Mouse (Mus musculus): ENCODE measurements around the gene Rnaseh2c. TPM values are rescaled to one million over a fixed set of nuclear protein-coding genes. Genes with fewer than 3 reads are reported as not detected.

The Rnaseh2c gene
- total RNA-seq, 1 experiment: 99.5 TPM

DNA sequence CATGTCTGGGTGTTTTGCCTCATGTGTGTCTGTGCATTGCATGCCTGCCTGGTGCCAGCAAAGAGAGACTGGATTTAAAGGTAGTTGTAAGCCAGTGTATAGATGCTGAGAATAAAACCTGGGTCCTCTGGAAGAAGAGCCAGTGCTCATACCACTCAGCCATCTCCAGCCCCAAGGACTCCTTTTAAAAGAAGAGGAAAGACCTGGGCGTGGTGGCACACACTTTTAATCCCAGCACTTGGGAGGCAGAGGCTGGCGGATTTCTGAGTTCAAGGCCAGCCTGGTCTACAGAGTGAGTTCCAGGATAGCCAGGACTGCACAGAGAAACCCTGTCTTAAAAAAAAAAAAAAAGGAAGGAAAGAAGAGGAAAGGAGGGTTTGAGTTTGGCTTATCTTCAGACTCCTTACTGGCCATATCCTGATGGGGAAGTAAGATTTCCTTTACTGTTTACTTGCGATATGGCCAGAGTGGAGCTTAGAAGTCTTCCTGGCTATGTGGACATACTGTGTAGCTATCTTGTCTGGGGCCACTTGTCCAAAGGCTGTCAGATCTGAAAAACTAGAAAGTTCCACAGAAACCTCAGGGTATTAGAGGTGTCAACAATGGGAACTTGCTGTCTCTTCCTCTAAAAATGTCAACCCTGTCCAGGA, 11.2 kb downstream of the Rnaseh2c start:
- no peak for TF ChIP-seq ZNF384 (IDR thresholded peaks at IDR 0.05; ENCODE audit: low read depth, low read length)
- no peak for TF ChIP-seq CHD2 (IDR thresholded peaks at IDR 0.05; ENCODE audit: low read depth, low read length)
- no peak for TF ChIP-seq HCFC1 (IDR thresholded peaks at IDR 0.05; ENCODE audit: borderline replicate concordance, insufficient read depth, low read length)
- TF ChIP-seq ZC3H11A (IDR thresholded peaks at IDR 0.05; ENCODE audit: borderline replicate concordance, low read depth, low read length): no peak
- no peak for TF ChIP-seq MAFK (IDR thresholded peaks at IDR 0.05; ENCODE audit: insufficient read depth, low read depth, low read length)
- Histone ChIP-seq H3K27ac (ENCODE audit: insufficient read depth, low read depth, low read length, poor library complexity, severe bottlenecking) (no peak overlapping the region), H3K9me3 (ENCODE audit: control insufficient read depth, insufficient read depth, low read depth, low read length) (no peaks in the 10 kb centered on the region), H3K4me1 (ENCODE audit: control insufficient read depth in 2 of 2, insufficient read depth in 2 of 2, low read length in 2 of 2, poor library complexity in 1 of 2) (peaks cover 1 to 11% of the 10 kb centered on the region in 2 experiments; a peak in 2 of 4 replicates), H3K9ac (ENCODE audit: insufficient read depth, low read depth, low read length, poor library complexity, severe bottlenecking) (no peak overlapping the region), H3K36me3 (ENCODE audit: control insufficient read depth, insufficient read depth, low read length, poor library complexity, severe bottlenecking) (peaks cover 11% of the 10 kb centered on the region; the same call in 1 of the 2 replicates), H3K4me3 (ENCODE audit: insufficient read depth in 1 of 2, low read depth in 1 of 2, low read length in 2 of 2, poor library complexity in 1 of 2, severe bottlenecking in 1 of 2) (no peak overlapping the region)
- in situ Hi-C loops (cut with MboI; ENCODE audit: low sequenced_read_pairs in 2 of 2, unreplicated experiment in 2 of 2): no loop called here
- no peak for DNase-seq (ENCODE audit: low read depth, low spot score)

DNA sequence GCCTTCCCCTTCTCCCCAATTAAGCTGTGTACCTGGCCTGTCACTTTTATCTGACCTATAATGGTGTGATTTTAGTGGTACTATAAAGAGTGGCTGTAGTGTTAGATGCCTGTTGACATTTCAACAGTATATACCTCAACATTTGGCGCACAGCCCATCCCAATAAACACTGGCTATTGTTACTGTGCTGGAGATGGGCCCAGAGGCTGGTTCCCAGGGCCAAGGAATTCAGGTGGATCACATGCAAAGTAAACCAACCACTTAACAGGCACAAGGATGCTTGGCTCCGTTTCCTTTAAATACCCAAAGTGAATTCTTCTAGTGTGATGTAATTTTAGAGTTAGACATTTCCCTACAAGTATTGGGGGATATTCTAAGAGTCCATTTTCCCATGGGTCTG, 13.3 kb downstream of the Rnaseh2c start:
- DNase-seq (ENCODE audit: low read depth, low spot score): no peak
- Histone ChIP-seq H3K9ac (ENCODE audit: insufficient read depth, low read depth, low read length, poor library complexity, severe bottlenecking) (no peak overlapping the region), H3K9me3 (ENCODE audit: control insufficient read depth, insufficient read depth, low read depth, low read length) (no peaks in the 10 kb centered on the region), H3K4me3 (ENCODE audit: insufficient read depth in 1 of 2, low read depth in 1 of 2, low read length in 2 of 2, poor library complexity in 1 of 2, severe bottlenecking in 1 of 2) (no peak overlapping the region), H3K27ac (ENCODE audit: insufficient read depth, low read depth, low read length, poor library complexity, severe bottlenecking) (no peak overlapping the region), H3K4me1 (ENCODE audit: control insufficient read depth in 2 of 2, insufficient read depth in 2 of 2, low read length in 2 of 2, poor library complexity in 1 of 2) (peaks cover 1 to 8% of the 10 kb centered on the region in 2 experiments; a peak in 2 of 4 replicates), H3K36me3 (ENCODE audit: control insufficient read depth, insufficient read depth, low read length, poor library complexity, severe bottlenecking) (no peaks in the 10 kb centered on the region)
- TF ChIP-seq ZC3H11A (IDR thresholded peaks at IDR 0.05; ENCODE audit: borderline replicate concordance, low read depth, low read length) (no peak), ZNF384 (IDR thresholded peaks at IDR 0.05; ENCODE audit: low read depth, low read length) (no peak), CHD2 (IDR thresholded peaks at IDR 0.05; ENCODE audit: low read depth, low read length) (no peak), HCFC1 (IDR thresholded peaks at IDR 0.05; ENCODE audit: borderline replicate concordance, insufficient read depth, low read length) (no peak), MAFK (IDR thresholded peaks at IDR 0.05; ENCODE audit: insufficient read depth, low read depth, low read length) (no peak)
- in situ Hi-C loops (cut with MboI; ENCODE audit: low sequenced_read_pairs in 2 of 2, unreplicated experiment in 2 of 2): no loop called here

DNA sequence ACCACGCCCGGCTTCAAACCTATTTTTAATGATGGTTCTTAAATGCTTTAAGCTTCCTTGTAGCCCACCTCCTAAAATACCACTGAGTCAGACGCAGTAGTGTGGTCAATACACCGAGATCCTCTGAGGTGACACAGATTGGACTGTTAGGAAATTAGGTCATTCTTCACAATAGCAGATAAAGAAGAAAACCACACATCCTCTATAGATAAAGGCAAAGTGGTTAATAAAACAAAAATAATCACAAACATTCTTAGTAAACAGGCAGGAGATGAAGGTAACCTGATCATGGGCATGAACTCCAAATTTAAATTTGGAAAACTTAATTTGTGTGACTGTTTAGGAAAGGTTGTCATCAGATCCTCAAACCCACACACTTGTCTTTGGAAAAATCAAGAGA, 18.3 kb downstream of the Rnaseh2c start:
- in situ Hi-C loops (cut with MboI; ENCODE audit: low sequenced_read_pairs in 2 of 2, unreplicated experiment in 2 of 2): no loop called here
- peaks cover 0 to 5% of the 10 kb centered on the region in 2 experiments; a peak in 1 of 4 replicates for H3K4me1 ChIP-seq (ENCODE audit: control insufficient read depth in 2 of 2, insufficient read depth in 2 of 2, low read length in 2 of 2, poor library complexity in 1 of 2)
- H3K36me3 ChIP-seq (ENCODE audit: control insufficient read depth, insufficient read depth, low read length, poor library complexity, severe bottlenecking): no peaks in the 10 kb centered on the region
- no peak for DNase-seq (ENCODE audit: low read depth, low spot score)
- no peak overlapping the region for H3K9ac ChIP-seq (ENCODE audit: insufficient read depth, low read depth, low read length, poor library complexity, severe bottlenecking)
- TF ChIP-seq CHD2 (IDR thresholded peaks at IDR 0.05; ENCODE audit: low read depth, low read length): no peak
- no peak for TF ChIP-seq MAFK (IDR thresholded peaks at IDR 0.05; ENCODE audit: insufficient read depth, low read depth, low read length)
- no peak for TF ChIP-seq ZNF384 (IDR thresholded peaks at IDR 0.05; ENCODE audit: low read depth, low read length)
- no peak for TF ChIP-seq ZC3H11A (IDR thresholded peaks at IDR 0.05; ENCODE audit: borderline replicate concordance, low read depth, low read length)
- TF ChIP-seq HCFC1 (IDR thresholded peaks at IDR 0.05; ENCODE audit: borderline replicate concordance, insufficient read depth, low read length): no peak
- no peak overlapping the region for H3K27ac ChIP-seq (ENCODE audit: insufficient read depth, low read depth, low read length, poor library complexity, severe bottlenecking)
- H3K9me3 ChIP-seq (ENCODE audit: control insufficient read depth, insufficient read depth, low read depth, low read length): no peaks in the 10 kb centered on the region
- H3K4me3 ChIP-seq (ENCODE audit: insufficient read depth in 1 of 2, low read depth in 1 of 2, low read length in 2 of 2, poor library complexity in 1 of 2, severe bottlenecking in 1 of 2): no peak overlapping the region

DNA sequence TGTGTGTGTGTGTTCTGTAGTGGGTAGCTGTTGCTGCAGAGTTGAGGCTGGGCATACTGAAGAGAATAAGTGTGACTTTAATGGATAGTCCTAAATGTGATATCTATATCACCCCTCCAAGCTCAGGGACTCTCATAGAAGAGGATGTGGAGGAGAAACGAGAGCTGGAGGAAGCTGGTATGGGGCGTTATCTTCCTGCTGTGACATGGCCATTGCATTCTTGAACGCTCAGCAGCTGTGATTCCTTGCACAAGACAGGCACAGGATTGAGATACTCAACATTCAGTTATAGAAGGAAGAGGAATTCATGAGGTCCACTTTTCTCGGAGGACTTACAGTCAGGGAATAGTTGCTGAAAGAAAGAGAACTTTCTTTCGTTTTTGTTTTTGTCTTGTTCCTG, 20.2 kb downstream of the Rnaseh2c start:
- TF ChIP-seq ZNF384 (IDR thresholded peaks at IDR 0.05; ENCODE audit: low read depth, low read length) (no peak), ZC3H11A (IDR thresholded peaks at IDR 0.05; ENCODE audit: borderline replicate concordance, low read depth, low read length) (no peak), HCFC1 (IDR thresholded peaks at IDR 0.05; ENCODE audit: borderline replicate concordance, insufficient read depth, low read length) (no peak), CHD2 (IDR thresholded peaks at IDR 0.05; ENCODE audit: low read depth, low read length) (no peak), MAFK (IDR thresholded peaks at IDR 0.05; ENCODE audit: insufficient read depth, low read depth, low read length) (no peak)
- Histone ChIP-seq H3K9me3 (ENCODE audit: control insufficient read depth, insufficient read depth, low read depth, low read length) (no peaks in the 10 kb centered on the region), H3K4me1 (ENCODE audit: control insufficient read depth in 2 of 2, insufficient read depth in 2 of 2, low read length in 2 of 2, poor library complexity in 1 of 2) (peaks cover 0 to 5% of the 10 kb centered on the region in 2 experiments; a peak in 1 of 4 replicates), H3K27ac (ENCODE audit: insufficient read depth, low read depth, low read length, poor library complexity, severe bottlenecking) (no peak overlapping the region), H3K4me3 (ENCODE audit: insufficient read depth in 1 of 2, low read depth in 1 of 2, low read length in 2 of 2, poor library complexity in 1 of 2, severe bottlenecking in 1 of 2) (no peak overlapping the region), H3K36me3 (ENCODE audit: control insufficient read depth, insufficient read depth, low read length, poor library complexity, severe bottlenecking) (no peaks in the 10 kb centered on the region), H3K9ac (ENCODE audit: insufficient read depth, low read depth, low read length, poor library complexity, severe bottlenecking) (no peak overlapping the region)
- in situ Hi-C loops (cut with MboI; ENCODE audit: low sequenced_read_pairs in 2 of 2, unreplicated experiment in 2 of 2): no loop called here
- DNase-seq (ENCODE audit: low read depth, low spot score): no peak
